Mouse (Mus musculus) heart, postnatal 0 days (tissue): ENCODE measurements at regions not wholly inside any gene's neighbourhood (a gene's known extent, or its start where the extent isn't known, plus 50 kb on each side); places are given as distances from the start of the nearest gene placed in this dataset.

Source experiments
- ATAC-seq: fragments of 200-750 bp; cut with Nextera tagmentation; 2 replicates; pipeline ENCODE4 v1.8.0; 2017; ENCODE audit warnings: low read depth, moderate number of reproducible peaks, moderate library complexity; ENCODE audit not compliant: insufficient read depth
- DNase-seq: peaks from one replicate; pipeline ENCODE4 v3.0.0-alpha.2; 2016; ENCODE audit warnings: low spot score
- H3K27ac ChIP-seq: fragments of 300-500 bp; sonication (generic); 2 replicates; pipeline ENCODE4 v1.5.1; 2014; ENCODE audit warnings: low read depth, mild to moderate bottlenecking
- H3K27me3 ChIP-seq: fragments of 300-500 bp; sonication (generic); 2 replicates; pipeline ENCODE4 v1.6.1; 2014; ENCODE audit warnings: low read length, mixed read lengths; ENCODE audit not compliant: control insufficient read depth, insufficient read depth
- H3K36me3 ChIP-seq: fragments of 300-500 bp; sonication (generic); replicated peaks from 2 replicates; pipeline ENCODE4 v1.6.1; 2014; ENCODE audit warnings: low read length, mixed read lengths; ENCODE audit not compliant: control insufficient read depth, insufficient read depth
- H3K4me1 ChIP-seq: fragments of 300-500 bp; sonication (generic); 2 replicates; pipeline ENCODE4 v1.6.1; 2014; ENCODE audit warnings: antibody characterized with exemption; ENCODE audit not compliant: control insufficient read depth, insufficient read depth
- H3K4me2 ChIP-seq: fragments of 300-500 bp; sonication (generic); 2 replicates; pipeline ENCODE4 v1.6.1; 2014; ENCODE audit warnings: low read depth, mild to moderate bottlenecking, low read length, moderate library complexity
- H3K4me3 ChIP-seq: fragments of 300-500 bp; sonication (generic); 2 replicates; pipeline ENCODE4 v1.5.1; 2014; ENCODE audit warnings: low read depth, low read length
- H3K9ac ChIP-seq: fragments of 300-500 bp; sonication (generic); replicated peaks from 2 replicates; pipeline ENCODE4 v1.6.1; 2014; ENCODE audit warnings: low read depth, low read length, mixed read lengths
- H3K9me3 ChIP-seq: fragments of 300-500 bp; sonication (generic); replicated peaks from 2 replicates; pipeline ENCODE4 v1.6.1; 2016; ENCODE audit warnings: low read length; ENCODE audit not compliant: control insufficient read depth
- CTCF ChIP-seq: IDR thresholded peaks from 2 replicates; pipeline ENCODE4 v1.5.1; 2016; ENCODE audit warnings: antibody characterized with exemption, control low read depth, low read depth
- EP300 ChIP-seq: IDR thresholded peaks from 2 replicates; pipeline ENCODE4 v1.6.1; 2016; ENCODE audit warnings: antibody characterized with exemption, low read depth
- WGBS: fragments of 180-500 bp; shearing (Covaris S2); extraction: QIAGEN DNeasy Blood & Tissue Kit; methylation state at CpG from one replicate; pipeline ENCODE4 v1.1.7; 2014; 5-methylcytosine and 5-hydroxymethylcytosine counted together

DNA sequence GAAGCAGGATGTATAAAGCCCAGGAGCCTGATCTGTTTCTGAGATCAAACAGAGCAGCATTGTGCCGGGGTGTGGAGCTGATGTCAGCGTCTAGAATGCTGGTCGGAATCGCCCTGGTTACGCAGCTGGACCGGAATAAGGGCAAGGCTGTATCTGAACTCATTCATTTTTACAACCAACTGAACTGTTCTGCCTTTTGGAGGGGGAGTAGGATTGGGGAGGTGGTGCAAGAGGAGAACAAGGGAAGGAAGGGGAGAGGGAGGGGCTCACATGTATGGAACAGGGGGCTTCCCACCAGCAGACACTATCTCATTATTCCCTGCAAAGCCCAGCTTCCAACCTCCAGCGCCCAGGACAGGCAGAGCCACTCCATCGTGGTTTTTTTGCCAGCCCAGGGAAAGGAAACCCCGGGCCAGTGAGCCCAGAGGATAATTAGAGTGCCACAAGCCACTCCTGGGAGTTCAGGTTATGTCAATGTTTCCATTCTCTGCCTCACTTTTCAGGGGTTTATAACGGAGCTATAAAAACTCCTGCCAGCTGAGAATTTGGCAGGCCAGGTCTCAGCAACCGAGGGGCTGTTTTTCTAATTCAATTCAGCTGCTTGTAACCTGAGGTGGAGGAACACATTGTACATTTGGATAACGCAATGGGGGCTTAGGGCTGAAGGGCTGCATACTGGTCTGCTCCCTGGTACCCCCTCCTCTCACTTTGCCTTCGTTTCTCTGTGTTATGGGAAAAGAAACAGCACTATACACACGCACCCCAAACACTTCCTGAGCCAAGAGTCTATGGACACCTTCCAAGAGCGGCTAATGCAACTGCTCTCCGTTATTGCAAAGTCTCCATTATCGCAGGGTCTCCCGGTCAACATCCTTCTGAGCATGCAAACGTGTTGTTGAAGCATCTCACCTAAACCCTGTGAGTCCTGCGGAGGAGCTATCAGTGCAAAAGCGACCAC lies 170.0 kb upstream of the Hes1 start:
- TF ChIP-seq CTCF (no peak), EP300 (no peak)
- H3K4me2 ChIP-seq, result peak overlapping the region; percentile 14
- H3K4me3 ChIP-seq, result no peak overlapping the region
- 39% methylated on average over 21 of the region's 21 CpGs for WGBS
- H3K9me3 ChIP-seq, result no peaks in the 10 kb centered on the region
- no peak overlapping the region for H3K27ac ChIP-seq
- H3K4me1 ChIP-seq, result peaks cover 12% of the 10 kb centered on the region; the same call in 1 of the 2 replicates
- H3K36me3 ChIP-seq, result no peaks in the 10 kb centered on the region
- ATAC-seq (peak; percentile 56), DNase-seq (no peak)
- H3K9ac ChIP-seq, result no peak overlapping the region
- H3K27me3 ChIP-seq, result no peaks in the 10 kb centered on the region

DNA sequence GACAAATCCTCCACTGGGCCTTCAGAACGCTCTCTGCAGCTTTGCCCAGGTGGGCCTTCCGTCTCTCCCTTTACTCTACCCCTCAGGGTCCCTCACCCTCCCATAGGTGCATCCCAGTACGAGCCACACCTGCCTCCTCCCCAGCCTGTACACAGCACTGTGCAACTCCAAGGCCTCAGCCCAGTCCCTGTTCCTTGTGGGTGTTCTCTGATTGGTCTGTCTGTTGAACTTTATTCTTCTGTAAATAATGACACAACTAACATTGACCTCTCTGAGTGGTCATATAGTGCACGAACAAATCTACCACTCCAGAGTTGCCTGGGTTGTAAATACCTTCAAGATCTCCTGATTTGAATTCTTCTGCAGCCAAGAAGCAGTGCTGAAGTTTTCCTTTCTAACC lies 167.8 kb upstream of the Hes1 start:
- Histone ChIP-seq H3K4me2 (no peak overlapping the region), H3K27me3 (no peaks in the 10 kb centered on the region), H3K4me1 (peaks cover 12% of the 10 kb centered on the region; the same call in 1 of the 2 replicates), H3K27ac (no peak overlapping the region), H3K4me3 (no peak overlapping the region), H3K36me3 (no peaks in the 10 kb centered on the region), H3K9ac (no peak overlapping the region), H3K9me3 (no peaks in the 10 kb centered on the region)
- 82% methylated on average over 4 of the region's 4 CpGs for WGBS
- ATAC-seq, result no peak
- TF ChIP-seq CTCF (no peak), EP300 (no peak)
- no peak for DNase-seq

DNA sequence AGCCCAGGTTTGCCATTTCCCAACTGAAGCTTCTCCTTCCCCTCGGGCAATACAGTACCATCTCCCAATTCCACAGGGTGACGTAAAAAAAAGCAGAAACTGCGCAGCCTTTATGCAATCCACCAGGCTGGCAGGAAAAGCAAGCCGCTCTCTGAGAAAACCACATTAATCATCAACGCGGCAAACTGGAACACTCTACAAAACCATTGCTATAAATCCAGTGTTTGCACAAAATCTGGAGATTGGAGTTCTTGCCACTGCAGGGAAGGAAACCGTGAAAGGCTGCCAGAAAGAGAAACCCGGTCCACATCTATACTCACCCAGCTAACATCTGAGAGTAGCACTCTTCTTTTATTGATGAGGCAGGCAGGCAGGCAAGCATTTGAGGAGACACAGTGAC lies 160.7 kb upstream of the Hes1 start:
- Histone ChIP-seq H3K9me3 (no peaks in the 10 kb centered on the region), H3K4me3 (no peak overlapping the region), H3K27ac (no peak overlapping the region), H3K4me1 (no peaks in the 10 kb centered on the region), H3K36me3 (no peaks in the 10 kb centered on the region), H3K9ac (no peak overlapping the region), H3K27me3 (no peaks in the 10 kb centered on the region), H3K4me2 (no peak overlapping the region)
- ATAC-seq (no peak), DNase-seq (no peak)
- 83% methylated on average over 8 of the region's 8 CpGs for WGBS
- TF ChIP-seq EP300 (no peak), CTCF (no peak)

DNA sequence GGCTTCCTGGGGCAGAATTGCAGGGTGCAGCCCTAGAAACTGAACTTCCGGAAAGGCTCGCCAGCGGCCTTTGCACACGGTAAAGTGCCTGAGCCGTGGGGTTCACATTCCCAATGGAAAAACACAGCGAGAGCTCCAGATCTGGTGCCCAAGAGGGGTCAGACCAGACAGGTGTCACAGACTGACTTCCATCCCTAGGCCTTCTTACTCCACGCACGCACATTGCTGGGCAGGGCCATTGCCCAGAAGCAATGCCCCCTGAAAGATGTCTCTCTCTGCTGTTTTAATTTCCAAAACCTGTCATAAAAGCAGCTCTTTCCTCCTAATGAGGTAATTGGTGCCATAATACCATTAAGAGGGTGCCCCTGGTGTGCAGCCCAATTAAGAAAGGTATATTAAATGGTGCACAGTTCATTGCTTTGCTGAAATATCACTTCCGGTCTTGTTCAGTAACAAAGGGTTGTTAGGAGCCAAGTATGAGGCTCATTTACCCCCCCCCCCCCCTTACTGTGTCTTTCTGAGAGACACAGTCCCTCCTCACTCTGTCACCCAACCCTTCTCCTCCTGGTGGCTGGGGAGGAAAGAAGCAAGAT lies 159.9 kb upstream of the Hes1 start:
- Histone ChIP-seq H3K36me3 (no peaks in the 10 kb centered on the region), H3K4me3 (no peak overlapping the region), H3K27me3 (no peaks in the 10 kb centered on the region), H3K4me1 (no peaks in the 10 kb centered on the region), H3K27ac (no peak overlapping the region), H3K9ac (no peak overlapping the region), H3K4me2 (no peak overlapping the region), H3K9me3 (no peaks in the 10 kb centered on the region)
- DNase-seq (no peak), ATAC-seq (no peak)
- WGBS, result 81% methylated on average over 9 of the region's 9 CpGs
- no peak for TF ChIP-seq EP300

DNA sequence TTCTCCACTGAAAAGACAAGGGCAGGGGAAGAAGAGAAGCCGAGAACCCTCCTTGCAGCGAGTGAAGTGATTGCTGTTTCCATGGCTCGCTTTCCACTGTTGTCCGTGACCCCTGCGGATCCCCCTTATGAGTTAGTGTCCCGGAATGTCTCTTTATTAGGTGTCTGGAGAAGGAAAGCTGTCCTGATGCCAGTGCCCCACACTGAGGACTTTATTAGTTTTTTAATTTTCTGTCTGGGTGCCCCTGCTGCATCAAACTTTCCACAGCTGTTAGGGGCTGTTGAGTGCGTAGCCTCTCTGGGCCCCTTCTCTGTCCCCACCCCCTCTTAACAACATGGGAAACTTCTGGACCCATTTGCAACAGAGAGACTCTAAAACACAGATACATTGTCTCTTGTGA lies 156.9 kb upstream of the Hes1 start:
- TF ChIP-seq CTCF (no peak), EP300 (no peak)
- 83% methylated on average over 7 of the region's 7 CpGs for WGBS

More for the DNA sequence above, 156.9 kb upstream of the Hes1 start:
- Histone ChIP-seq H3K4me2 (no peak overlapping the region), H3K27me3 (no peaks in the 10 kb centered on the region), H3K4me3 (no peak overlapping the region), H3K9me3 (no peaks in the 10 kb centered on the region), H3K4me1 (no peaks in the 10 kb centered on the region), H3K9ac (no peak overlapping the region), H3K27ac (no peak overlapping the region), H3K36me3 (no peaks in the 10 kb centered on the region)
- no peak for DNase-seq
- no peak for ATAC-seq
